Mouse (Mus musculus) kidney, adult 2 months (tissue): ENCODE data around the gene Ddb2.

Experiments used
- CTCF ChIP-seq: fragments of 200-500 bp; conservative IDR thresholded peaks from 2 replicates; pipeline ENCODE4 v1.5.1; 2011; ENCODE audit warnings: low read depth, mild to moderate bottlenecking, control low read depth, low read length, moderate library complexity, mixed read lengths; ENCODE audit not compliant: insufficient read depth, insufficient read length
- POLR2A ChIP-seq: fragments of 200-500 bp; IDR thresholded peaks from one replicate; pipeline ENCODE4 v1.6.1; 2011; ENCODE audit warnings: low read depth, low read length, control low read depth

DNA sequence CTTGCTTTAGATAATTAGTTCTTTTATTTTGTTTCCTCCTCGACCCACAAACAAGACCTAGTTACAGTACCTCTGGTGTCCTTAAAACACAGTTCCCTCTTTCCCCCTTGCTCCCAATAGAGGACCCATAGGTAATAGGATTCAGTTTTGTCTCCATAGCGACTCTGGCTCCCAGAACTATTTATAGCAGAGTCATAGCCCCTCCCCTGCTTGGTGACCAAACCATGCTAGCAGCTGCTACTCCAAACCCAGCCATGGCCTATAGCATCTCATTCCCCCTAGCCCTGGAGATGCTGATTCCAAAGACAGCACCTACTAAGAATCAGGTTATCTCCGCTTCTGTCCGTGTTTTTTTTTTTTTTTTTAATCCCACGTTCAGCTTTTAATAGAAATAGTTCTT, 56.1 kb downstream of the Ddb2 start:
- no peak for TF ChIP-seq CTCF
- TF ChIP-seq POLR2A: no peak
